Mouse (Mus musculus) right cerebral cortex, adult 18-20 months (tissue): Measurements from ENCODE around the gene Fam217b.
A peak's percentile ranks its signal among the peaks of the same experiment; 100 is the strongest.

Source experiments
- DNase-seq: peaks from one replicate; pipeline ENCODE4 v3.0.0; 2022; ENCODE audit warnings: mixed read lengths

Gene Fam217b

GRCm38 (mm10) chr2:178414261-178415149 lies at the start of gene Fam217b, which contains the start of gene Ppp1r3d:
Gene Fam217b (plus strand): TSS chr2:178414524.
Gene Ppp1r3d (minus strand): TSS chr2:178414472.
- DNase-seq = peak; percentile 69

GRCm38 (mm10) chr2:178407053-178407815 lies 7.1 kb upstream of the Fam217b start, which contains the start of gene Sycp2:
Gene Sycp2 (minus strand): TSS chr2:178407685.
- DNase-seq = no peak

GRCm38 (mm10) chr2:178409024-178409423 lies 5.3 kb upstream of the Fam217b start:
- no peak for DNase-seq

GRCm38 (mm10) chr2:178410286-178410685 lies 4.0 kb upstream of the Fam217b start:
- no peak for DNase-seq

GRCm38 (mm10) chr2:178412598-178412997 lies 1.7 kb upstream of the Fam217b start:
- DNase-seq = peak; percentile 74

GRCm38 (mm10) chr2:178413081-178413480 lies 1.2 kb upstream of the Fam217b start:
- no peak for DNase-seq

GRCm38 (mm10) chr2:178413481-178414260 lies 653 bp upstream of the Fam217b start:
- peak; percentile 54 for DNase-seq

- peak; percentile 24 for DNase-seq
These were observed 775 bp downstream of the Fam217b start for GRCm38 (mm10) chr2:178415150-178415448.

- DNase-seq = no peak
These were observed 2.1 kb downstream of the Fam217b start for GRCm38 (mm10) chr2:178416427-178416826.

- peak; percentile 3 for DNase-seq
These were observed 2.6 kb downstream of the Fam217b start for GRCm38 (mm10) chr2:178416970-178417369.

GRCm38 (mm10) chr2:178420576-178420975 lies 6.3 kb downstream of the Fam217b start:
- DNase-seq = peak; percentile 0

GRCm38 (mm10) chr2:178421603-178422002 lies 7.3 kb downstream of the Fam217b start:
- peak; percentile 11 for DNase-seq

- DNase-seq = peak; percentile 0
These were observed 7.9 kb downstream of the Fam217b start for GRCm38 (mm10) chr2:178422186-178422585.

GRCm38 (mm10) chr2:178423223-178423622 lies 8.9 kb downstream of the Fam217b start:
- peak; percentile 0 for DNase-seq

- peak; percentile 14 for DNase-seq
These were observed 11.9 kb downstream of the Fam217b start for GRCm38 (mm10) chr2:178426229-178426628.

- DNase-seq = no peak
These were observed 12.9 kb downstream of the Fam217b start for GRCm38 (mm10) chr2:178427181-178427580.

GRCm38 (mm10) chr2:178428183-178428582 lies 13.9 kb downstream of the Fam217b start:
- no peak for DNase-seq

- DNase-seq = no peak
These were observed 14.4 kb downstream of the Fam217b start for GRCm38 (mm10) chr2:178428676-178429075.

GRCm38 (mm10) chr2:178429426-178429825 lies 15.1 kb downstream of the Fam217b start:
- DNase-seq = no peak

GRCm38 (mm10) chr2:178430231-178430630 lies 15.9 kb downstream of the Fam217b start, which contains the start of gene Cdh26:
Gene Cdh26 (plus strand): TSS chr2:178430531.
- no peak for DNase-seq

- DNase-seq = no peak
These were observed 19.2 kb downstream of the Fam217b start for GRCm38 (mm10) chr2:178433495-178433894.

GRCm38 (mm10) chr2:178433903-178434302 lies 19.6 kb downstream of the Fam217b start:
- DNase-seq = no peak

GRCm38 (mm10) chr2:178437311-178437710 lies 23.0 kb downstream of the Fam217b start:
- no peak for DNase-seq
